15 mouse cellular contexts compared by ENCODE assay signal in genomic region chr15:90189477-90189876, GRCm38 (mm10).
"Had no signal": no experiment of that assay in that cellular context is flagged by ENCODE, and none has a peak within 500 bp of the region (broad histone marks: within the 10 kb centered on the region; RNA-seq: fewer than 3 reads in every experiment).

No protein-coding gene starts in this region.

- H3K9me3 ChIP-seq: lung, embryonic 15.5 days; midbrain, embryonic 13.5 days; midbrain, embryonic 15.5 days; neural tube, embryonic 12.5 days; stomach, embryonic 15.5 days had no signal

- H3K4me1 ChIP-seq: lung, embryonic 15.5 days; midbrain, embryonic 13.5 days; midbrain, embryonic 15.5 days; neural tube, embryonic 12.5 days; stomach, embryonic 15.5 days had no signal

- H3K4me3 ChIP-seq: lung, embryonic 15.5 days; midbrain, embryonic 13.5 days; midbrain, embryonic 15.5 days; neural tube, embryonic 12.5 days; stomach, embryonic 15.5 days had no signal

- ATAC-seq: lung, postnatal 0 days; midbrain, embryonic 13.5 days; midbrain, embryonic 15.5 days had no signal

- H3K27me3 ChIP-seq: lung, embryonic 15.5 days; midbrain, embryonic 13.5 days; midbrain, embryonic 15.5 days; neural tube, embryonic 12.5 days; stomach, embryonic 15.5 days had no signal

- H3K4me2 ChIP-seq: lung, embryonic 15.5 days; midbrain, embryonic 11.5 days; midbrain, embryonic 13.5 days; midbrain, embryonic 15.5 days; neural tube, embryonic 12.5 days; stomach, embryonic 15.5 days had no signal

- H3K36me3 ChIP-seq: lung, embryonic 15.5 days; midbrain, embryonic 13.5 days; midbrain, embryonic 15.5 days; neural tube, embryonic 12.5 days; stomach, embryonic 15.5 days had no signal

- H3K27ac ChIP-seq: lung, embryonic 15.5 days; midbrain, embryonic 13.5 days; midbrain, embryonic 15.5 days; neural tube, embryonic 12.5 days; stomach, embryonic 15.5 days; stomach, postnatal 0 days had no signal

- DNase-seq: lung, adult 18-20 months; lung, postnatal 14 days; lung, postnatal 36 days; right cerebral cortex, postnatal 14 days; thymus, adult 2 months; thymus, postnatal 25 days; thymus, postnatal 4 days had no signal

- H3K9ac ChIP-seq: lung, embryonic 15.5 days; midbrain, embryonic 13.5 days; midbrain, embryonic 15.5 days; neural tube, embryonic 12.5 days; stomach, embryonic 15.5 days had no signal
